Mouse (Mus musculus) embryonic facial prominence, embryonic 11.5 days (tissue): ENCODE measurements around the gene Slc13a3. TPM values are rescaled to one million over a fixed set of nuclear protein-coding genes. Genes with fewer than 3 reads are reported as not detected.
A peak's percentile ranks its signal among the peaks of the same experiment; 100 is the strongest.

Source experiments
- ATAC-seq: fragments of 200-750 bp; cut with Nextera tagmentation; replicated peaks from 2 replicates; pipeline ENCODE4 v1.8.0; 2017; ENCODE audit warnings: low read depth; ENCODE audit not compliant: insufficient number of reproducible peaks, low FRiP score, low TSS enrichment
- DNase-seq: peaks from one replicate; pipeline ENCODE4 v3.0.0-alpha.2; 2015; ENCODE audit warnings: low spot score
- H3K27ac ChIP-seq: fragments of 300-500 bp; sonication (generic); replicated peaks from 2 replicates; pipeline ENCODE4 v1.5.1; 2014; ENCODE audit warnings: mild to moderate bottlenecking, low read depth, low read length, control low read depth
- H3K27me3 ChIP-seq: fragments of 300-500 bp; sonication (generic); 2 replicates; pipeline ENCODE4 v1.6.1; 2014; ENCODE audit warnings: mild to moderate bottlenecking, low read length, moderate library complexity, mixed read lengths; ENCODE audit not compliant: control insufficient read depth, insufficient read depth
- H3K36me3 ChIP-seq: fragments of 300-500 bp; sonication (generic); replicated peaks from 2 replicates; pipeline ENCODE4 v1.6.1; 2014; ENCODE audit warnings: low read depth, mild to moderate bottlenecking, low read length, moderate library complexity, mixed read lengths; ENCODE audit not compliant: control insufficient read depth, insufficient read depth
- H3K4me1 ChIP-seq: fragments of 300-500 bp; sonication (generic); 2 replicates; pipeline ENCODE4 v1.6.1; 2014; ENCODE audit warnings: low read length, mixed read lengths; ENCODE audit not compliant: control insufficient read depth, insufficient read depth
- H3K4me2 ChIP-seq: fragments of 300-500 bp; sonication (generic); 2 replicates; pipeline ENCODE4 v1.6.1; 2014; ENCODE audit warnings: low read depth, mild to moderate bottlenecking, control low read depth, low read length, moderate library complexity
- H3K4me3 ChIP-seq: fragments of 300-500 bp; sonication (generic); 2 replicates; pipeline ENCODE4 v1.5.1; 2014; ENCODE audit warnings: low read depth, low read length, control low read depth
- H3K9ac ChIP-seq: fragments of 300-500 bp; sonication (generic); replicated peaks from 2 replicates; pipeline ENCODE4 v1.6.1; 2014; ENCODE audit warnings: mild to moderate bottlenecking, control low read depth, low read length
- H3K9me3 ChIP-seq: fragments of 300-500 bp; sonication (generic); replicated peaks from 2 replicates; pipeline ENCODE4 v1.6.1; 2016; ENCODE audit warnings: mild to moderate bottlenecking, low read length, inconsistent platforms, mixed read lengths; ENCODE audit not compliant: control insufficient read depth
- WGBS: fragments of 180-500 bp; shearing (Covaris S2); extraction: QIAGEN DNeasy Blood & Tissue Kit; methylation state at CpG from one replicate; pipeline ENCODE4 v1.1.7; 2014; 5-methylcytosine and 5-hydroxymethylcytosine counted together
- polyA plus RNA-seq: library from polyadenylated mRNA; unstranded; fragments of >200 nt; fragmentation: Nextera tagmentation; extraction: Ambion mirVana; gene quantifications from 2 replicates; pipeline ENCODE4 v1.2.1, GENCODE M21; 2014

Gene Slc13a3
- polyA plus RNA-seq, 1 experiment from 2014 or later = 0.27 TPM

GRCm38 (mm10) chr2:165417291-165417690 lies 55.7 kb downstream of the Slc13a3 start:
- Histone ChIP-seq H3K27ac (no peak overlapping the region), H3K36me3 (no peaks in the 10 kb centered on the region), H3K9ac (no peak overlapping the region; the same call in 1 of the 2 replicates), H3K4me2 (no peak overlapping the region), H3K4me3 (no peak overlapping the region), H3K27me3 (no peaks in the 10 kb centered on the region), H3K9me3 (no peaks in the 10 kb centered on the region), H3K4me1 (peaks cover 13% of the 10 kb centered on the region; the same call in 1 of the 2 replicates)
- no peak for DNase-seq
- 45% methylated on average over 7 of the region's 7 CpGs for WGBS
- no peak for ATAC-seq

GRCm38 (mm10) chr2:165415795-165416194 lies 57.2 kb downstream of the Slc13a3 start:
- H3K27ac ChIP-seq = peak overlapping the region; percentile 52
- no peak overlapping the region for H3K4me3 ChIP-seq
- no peaks in the 10 kb centered on the region for H3K9me3 ChIP-seq
- no peaks in the 10 kb centered on the region for H3K36me3 ChIP-seq
- 24% methylated on average over 6 of the region's 6 CpGs for WGBS
- no peak overlapping the region for H3K9ac ChIP-seq
- ATAC-seq (peak; percentile 74), DNase-seq (peak; percentile 89)
- H3K27me3 ChIP-seq = no peaks in the 10 kb centered on the region
- H3K4me1 ChIP-seq = peaks cover 13% of the 10 kb centered on the region; the same call in 1 of the 2 replicates
- H3K4me2 ChIP-seq = no peak overlapping the region

GRCm38 (mm10) chr2:165415141-165415721 lies 57.8 kb downstream of the Slc13a3 start:
- H3K4me2 ChIP-seq = no peak overlapping the region
- H3K27ac ChIP-seq = peak overlapping the region; percentile 43
- no peaks in the 10 kb centered on the region for H3K36me3 ChIP-seq
- peaks cover 13% of the 10 kb centered on the region; the same call in 1 of the 2 replicates for H3K4me1 ChIP-seq
- no peak for ATAC-seq
- H3K4me3 ChIP-seq = no peak overlapping the region
- DNase-seq = peak; percentile 75
- H3K27me3 ChIP-seq = no peaks in the 10 kb centered on the region
- no peak overlapping the region for H3K9ac ChIP-seq
- no peaks in the 10 kb centered on the region for H3K9me3 ChIP-seq
- WGBS = 22% methylated on average over 11 of the region's 11 CpGs

- Histone ChIP-seq H3K27ac (peak overlapping the region; percentile 43; the same call in 1 of the 2 replicates), H3K4me1 (peaks cover 13% of the 10 kb centered on the region; the same call in 1 of the 2 replicates), H3K36me3 (no peaks in the 10 kb centered on the region), H3K4me2 (no peak overlapping the region), H3K27me3 (no peaks in the 10 kb centered on the region), H3K9me3 (no peaks in the 10 kb centered on the region), H3K4me3 (no peak overlapping the region), H3K9ac (no peak overlapping the region)
- ATAC-seq (no peak), DNase-seq (no peak)
- 38% methylated on average over 5 of the region's 5 CpGs for WGBS
Measured at GRCm38 (mm10) chr2:165414321-165414720, 58.7 kb downstream of the Slc13a3 start.

GRCm38 (mm10) chr2:165413884-165414283 lies 59.1 kb downstream of the Slc13a3 start:
- Histone ChIP-seq H3K4me3 (no peak overlapping the region), H3K9me3 (no peaks in the 10 kb centered on the region), H3K9ac (no peak overlapping the region), H3K4me1 (peaks cover 13% of the 10 kb centered on the region; the same call in 1 of the 2 replicates), H3K27me3 (no peaks in the 10 kb centered on the region), H3K4me2 (no peak overlapping the region), H3K36me3 (no peaks in the 10 kb centered on the region), H3K27ac (no peak overlapping the region)
- DNase-seq = no peak
- WGBS = 41% methylated on average over 3 of the region's 3 CpGs
- ATAC-seq = no peak

GRCm38 (mm10) chr2:165407700-165408301 lies 65.2 kb downstream of the Slc13a3 start:
- Histone ChIP-seq H3K36me3 (no peaks in the 10 kb centered on the region), H3K4me2 (no peak overlapping the region), H3K27me3 (no peaks in the 10 kb centered on the region), H3K9me3 (no peaks in the 10 kb centered on the region), H3K27ac (no peak overlapping the region), H3K9ac (no peak overlapping the region), H3K4me3 (no peak overlapping the region), H3K4me1 (no peaks in the 10 kb centered on the region)
- ATAC-seq (no peak), DNase-seq (peak; percentile 76)
- 46% methylated on average over 10 of the region's 10 CpGs for WGBS

GRCm38 (mm10) chr2:165405351-165405750 lies 67.7 kb downstream of the Slc13a3 start:
- DNase-seq (no peak), ATAC-seq (no peak)
- H3K4me3 ChIP-seq = no peak overlapping the region
- no peaks in the 10 kb centered on the region for H3K4me1 ChIP-seq
- H3K9ac ChIP-seq = no peak overlapping the region
- H3K27ac ChIP-seq = no peak overlapping the region
- H3K36me3 ChIP-seq = no peaks in the 10 kb centered on the region
- no peaks in the 10 kb centered on the region for H3K9me3 ChIP-seq
- H3K4me2 ChIP-seq = no peak overlapping the region
- WGBS = 51% methylated on average over 6 of the region's 6 CpGs
- H3K27me3 ChIP-seq = no peaks in the 10 kb centered on the region

- Histone ChIP-seq H3K4me2 (no peak overlapping the region), H3K9me3 (no peaks in the 10 kb centered on the region), H3K9ac (no peak overlapping the region), H3K27me3 (no peaks in the 10 kb centered on the region), H3K4me3 (no peak overlapping the region), H3K36me3 (no peaks in the 10 kb centered on the region), H3K4me1 (no peaks in the 10 kb centered on the region), H3K27ac (no peak overlapping the region)
- no peak for DNase-seq
- no peak for ATAC-seq
- WGBS = 68% methylated on average over 9 of the region's 9 CpGs
Measured at GRCm38 (mm10) chr2:165404951-165405350, 68.1 kb downstream of the Slc13a3 start.
